Mouse (Mus musculus) stomach, embryonic 14.5 days (tissue): ENCODE results near the gene Dync1i2. TPM values are rescaled to one million over a fixed set of nuclear protein-coding genes. Genes with fewer than 3 reads are reported as not detected.

Experiments
- ATAC-seq: fragments of 200-750 bp; cut with Nextera tagmentation; 2 replicates; pipeline ENCODE4 v1.8.0; 2017; ENCODE audit warnings: low read depth, moderate TSS enrichment; ENCODE audit not compliant: insufficient number of reproducible peaks, insufficient read depth, low FRiP score
- H3K27ac ChIP-seq: fragments of 300-500 bp; sonication (generic); 2 replicates; pipeline ENCODE4 v1.5.1; 2014; ENCODE audit warnings: mild to moderate bottlenecking, low read length, moderate library complexity, mixed read lengths
- H3K27me3 ChIP-seq: fragments of 300-500 bp; sonication (generic); 2 replicates; pipeline ENCODE4 v1.6.1; 2014; ENCODE audit warnings: low read length, control low read depth, mixed read lengths; ENCODE audit not compliant: control insufficient read depth, insufficient read depth
- H3K36me3 ChIP-seq: fragments of 300-500 bp; sonication (generic); 2 replicates; pipeline ENCODE4 v1.6.1; 2014; ENCODE audit warnings: mild to moderate bottlenecking, control low read depth, low read length, moderate library complexity, mixed read lengths; ENCODE audit not compliant: control insufficient read depth, insufficient read depth
- H3K4me1 ChIP-seq: fragments of 300-500 bp; sonication (generic); 2 replicates; pipeline ENCODE4 v1.6.1; 2014; ENCODE audit warnings: low read length, control low read depth, mixed read lengths; ENCODE audit not compliant: control insufficient read depth, insufficient read depth
- H3K4me2 ChIP-seq: fragments of 300-500 bp; sonication (generic); replicated peaks from 2 replicates; pipeline ENCODE4 v1.6.1; 2014; ENCODE audit warnings: low read depth, low read length, control low read depth
- H3K4me3 ChIP-seq: fragments of 300-500 bp; sonication (generic); 2 replicates; pipeline ENCODE4 v1.5.1; 2014; ENCODE audit warnings: low read depth, low read length, control low read depth
- H3K9ac ChIP-seq: fragments of 300-500 bp; sonication (generic); replicated peaks from 2 replicates; pipeline ENCODE4 v1.6.1; 2014; ENCODE audit warnings: low read depth, mild to moderate bottlenecking, control low read depth, low read length, moderate library complexity, mixed read lengths
- H3K9me3 ChIP-seq: fragments of 300-500 bp; sonication (generic); 2 replicates; pipeline ENCODE4 v1.6.1; 2016; ENCODE audit warnings: low read depth, low read length, control low read depth; ENCODE audit not compliant: control insufficient read depth
- WGBS: fragments of 180-500 bp; shearing (Covaris S2); extraction: QIAGEN DNeasy Blood & Tissue Kit; methylation state at CpG from one replicate; pipeline ENCODE4 v1.1.7; 2014; 5-methylcytosine and 5-hydroxymethylcytosine counted together
- polyA plus RNA-seq: library from polyadenylated mRNA; unstranded; fragments of >200 nt; fragmentation: Nextera tagmentation; extraction: Ambion mirVana; gene quantifications from 2 replicates; pipeline ENCODE4 v1.2.1, GENCODE M21; 2014

Gene Dync1i2
- 100 and 105 TPM in 2 replicates for polyA plus RNA-seq

- H3K4me3 ChIP-seq: peak within 1 kb of the TSS; percentile 99
- peaks cover 7% of the 10 kb centered on the region; the same call in 1 of the 2 replicates for H3K4me1 ChIP-seq
- no peaks in the 10 kb centered on the region for H3K27me3 ChIP-seq
- 2% methylated on average over 57 of the region's 57 CpGs for WGBS
- H3K4me2 ChIP-seq: peak within 1 kb of the TSS; percentile 56
- peak within 1 kb of the TSS; percentile 90 for H3K9ac ChIP-seq
- peaks cover 3% of the 10 kb centered on the region for H3K36me3 ChIP-seq
- peak; percentile 99 for ATAC-seq
- H3K9me3 ChIP-seq: no peaks in the 10 kb centered on the region
- H3K27ac ChIP-seq: peak within 1 kb of the TSS; percentile 52
Observed at GRCm38 (mm10) chr2:71211591-71212359, at the start of gene Dync1i2. Gene Dync1i2, plus strand, starts transcription at chr2:71211706.

- WGBS: 82% methylated on average over 25 of the region's 25 CpGs
- Histone ChIP-seq H3K4me1 (0 out of 2 replicates have a peak, but pooled peaks cover under 1% of the 10 kb centered on the region), H3K27ac (no peak overlapping the region), H3K4me2 (no peak overlapping the region), H3K9me3 (no peaks in the 10 kb centered on the region), H3K9ac (no peak overlapping the region), H3K27me3 (no peaks in the 10 kb centered on the region), H3K36me3 (no peaks in the 10 kb centered on the region), H3K4me3 (no peak overlapping the region)
- ATAC-seq: no peak
Observed at GRCm38 (mm10) chr2:71162831-71163621, 48.5 kb upstream of the Dync1i2 start.

GRCm38 (mm10) chr2:71167211-71167610 lies 44.3 kb upstream of the Dync1i2 start:
- no peak overlapping the region for H3K9ac ChIP-seq
- 81% methylated on average over 4 of the region's 4 CpGs for WGBS
- ATAC-seq: no peak

GRCm38 (mm10) chr2:71168461-71169021 lies 43.0 kb upstream of the Dync1i2 start:
- H3K9me3 ChIP-seq: no peaks in the 10 kb centered on the region
- H3K4me3 ChIP-seq: no peak overlapping the region
- H3K27me3 ChIP-seq: no peaks in the 10 kb centered on the region
- no peak overlapping the region for H3K4me2 ChIP-seq
- WGBS: 26% methylated on average over 10 of the region's 10 CpGs
- no peak overlapping the region for H3K9ac ChIP-seq
- no peaks in the 10 kb centered on the region for H3K36me3 ChIP-seq
- ATAC-seq: no peak
- peak overlapping the region; percentile 4; the same call in 1 of the 2 replicates for H3K27ac ChIP-seq
- peaks cover 8% of the 10 kb centered on the region; the same call in 1 of the 2 replicates for H3K4me1 ChIP-seq

More at GRCm38 (mm10) chr2:71167211-71167610, 44.3 kb upstream of the Dync1i2 start:
- H3K4me1 ChIP-seq: peaks cover 8% of the 10 kb centered on the region; the same call in 1 of the 2 replicates
- no peak overlapping the region for H3K4me3 ChIP-seq
- no peak overlapping the region for H3K4me2 ChIP-seq
- H3K27ac ChIP-seq: no peak overlapping the region
- no peaks in the 10 kb centered on the region for H3K27me3 ChIP-seq
- no peaks in the 10 kb centered on the region for H3K9me3 ChIP-seq
- no peaks in the 10 kb centered on the region for H3K36me3 ChIP-seq

- ATAC-seq: no peak
- peaks cover 8% of the 10 kb centered on the region; the same call in 1 of the 2 replicates for H3K4me1 ChIP-seq
- 75% methylated on average over 3 of the region's 3 CpGs for WGBS
- no peak overlapping the region for H3K4me2 ChIP-seq
- H3K27me3 ChIP-seq: no peaks in the 10 kb centered on the region
- no peak overlapping the region for H3K9ac ChIP-seq
- H3K4me3 ChIP-seq: no peak overlapping the region
- no peak overlapping the region for H3K27ac ChIP-seq
- H3K36me3 ChIP-seq: no peaks in the 10 kb centered on the region
- no peaks in the 10 kb centered on the region for H3K9me3 ChIP-seq
Observed at GRCm38 (mm10) chr2:71173031-71173430, 38.5 kb upstream of the Dync1i2 start.

GRCm38 (mm10) chr2:71176329-71177249 lies 34.9 kb upstream of the Dync1i2 start:
- Histone ChIP-seq H3K9me3 (no peaks in the 10 kb centered on the region), H3K27me3 (no peaks in the 10 kb centered on the region), H3K4me2 (no peak overlapping the region), H3K4me1 (0 out of 2 replicates have a peak, but pooled peaks cover 3% of the 10 kb centered on the region), H3K9ac (no peak overlapping the region), H3K4me3 (no peak overlapping the region), H3K36me3 (no peaks in the 10 kb centered on the region), H3K27ac (no peak overlapping the region)
- WGBS: 46% methylated on average over 9 of the region's 9 CpGs
- no peak for ATAC-seq

- WGBS: 79% methylated on average over 1 of the region's 1 CpGs
- H3K4me2 ChIP-seq: no peak overlapping the region
- no peak for ATAC-seq
Observed at GRCm38 (mm10) chr2:71177250-71177615, 34.3 kb upstream of the Dync1i2 start.

More at GRCm38 (mm10) chr2:71177250-71177615, 34.3 kb upstream of the Dync1i2 start:
- H3K9ac ChIP-seq: no peak overlapping the region
- H3K4me3 ChIP-seq: no peak overlapping the region
- no peak overlapping the region for H3K27ac ChIP-seq
- no peaks in the 10 kb centered on the region for H3K9me3 ChIP-seq
- no peaks in the 10 kb centered on the region for H3K27me3 ChIP-seq
- H3K4me1 ChIP-seq: 0 out of 2 replicates have a peak, but pooled peaks cover 3% of the 10 kb centered on the region
- H3K36me3 ChIP-seq: no peaks in the 10 kb centered on the region
